Mouse (Mus musculus): ENCODE measurements around the gene Spink2.
"Not testable (repeated sequence)": the region's sequence is repeated elsewhere in the genome, so short reads cannot be mapped to it uniquely, and the experiment has no call there.

- not testable (repeated sequence) for TF ChIP-seq USF1 (IDR thresholded peaks at IDR 0.05; ENCODE audit: low read depth); CTCF (IDR thresholded peaks at IDR 0.05; ENCODE audit: control insufficient read depth, insufficient read depth, insufficient read length); MYOG (IDR thresholded peaks at IDR 0.05; ENCODE audit: control insufficient read depth, extremely low read depth, insufficient read length); MAX (IDR thresholded peaks at IDR 0.05); MYOD1 (IDR thresholded peaks at IDR 0.05; ENCODE audit: control insufficient read depth, insufficient read length, low read depth)
Observed at GRCm38 (mm10) chr5:77183876-77184275, 27.4 kb downstream of the Spink2 start.
